Mouse (Mus musculus) cerebellum, postnatal 36 days (tissue): Measurements from ENCODE around the gene Prdm1.

Source experiments
- DNase-seq, 2 experiments: peaks; one replicate each; pipeline ENCODE4 v3.0.0; 2021 to 2022; ENCODE audit warnings: mixed read lengths in 2 of 2

The Prdm1 gene

GRCm38 (mm10) chr10:44418901-44419300 is 109.4 kb downstream of the Prdm1 start:
- no peak for DNase-seq

- DNase-seq: no peak
Measured at GRCm38 (mm10) chr10:44415576-44415975, 112.7 kb downstream of the Prdm1 start.

GRCm38 (mm10) chr10:44409958-44410357 is 118.3 kb downstream of the Prdm1 start:
- DNase-seq: no peak

GRCm38 (mm10) chr10:44409054-44409453 is 119.2 kb downstream of the Prdm1 start:
- no peak for DNase-seq

- no peak for DNase-seq
Measured at GRCm38 (mm10) chr10:44403415-44403814, 124.9 kb downstream of the Prdm1 start.

GRCm38 (mm10) chr10:44401600-44401999 is 126.7 kb downstream of the Prdm1 start:
- DNase-seq: no peak

- DNase-seq: no peak
Measured at GRCm38 (mm10) chr10:44400602-44401001, 127.7 kb downstream of the Prdm1 start.

GRCm38 (mm10) chr10:44400119-44400518 is 128.2 kb downstream of the Prdm1 start:
- DNase-seq: no peak

GRCm38 (mm10) chr10:44392855-44393254 is 135.4 kb downstream of the Prdm1 start:
- DNase-seq: no peak

GRCm38 (mm10) chr10:44391509-44392290 is 136.6 kb downstream of the Prdm1 start:
- no peak for DNase-seq

GRCm38 (mm10) chr10:44390286-44390685 is 138.0 kb downstream of the Prdm1 start:
- DNase-seq: no peak

- no peak for DNase-seq
Measured at GRCm38 (mm10) chr10:44388706-44389233, 139.5 kb downstream of the Prdm1 start.
